Mouse (Mus musculus): ENCODE measurements at regions not wholly inside any gene's neighbourhood (a gene's known extent, or its start where the extent isn't known, plus 50 kb on each side); places are given as distances from the start of the nearest gene placed in this dataset.

GRCm38 (mm10) chr12:80013904-80014597 lies 98.8 kb downstream of the Zfp36l1 start:
- no peaks in the 10 kb centered on the region for H3K36me3 ChIP-seq
- H3K27ac ChIP-seq, result 0 out of 2 replicates have a peak overlapping the region, but pooled peaks have one; percentile 7
- 17% methylated on average over 14 of the region's 14 CpGs for WGBS
- H3K4me1 ChIP-seq, result peaks cover 15% of the 10 kb centered on the region
- H3K4me3 ChIP-seq, result no peak overlapping the region
- H3K4me2 ChIP-seq (replicated peaks), result peak overlapping the region; percentile 45
- ATAC-seq (ENCODE audit: low FRiP score, low read depth), result 0 out of 2 replicates have a peak, but pooled peaks have one; percentile 48
- no peaks in the 10 kb centered on the region for H3K27me3 ChIP-seq (replicated peaks)
- H3K9ac ChIP-seq, result no peak overlapping the region
- H3K9me3 ChIP-seq, result no peaks in the 10 kb centered on the region

DNA sequence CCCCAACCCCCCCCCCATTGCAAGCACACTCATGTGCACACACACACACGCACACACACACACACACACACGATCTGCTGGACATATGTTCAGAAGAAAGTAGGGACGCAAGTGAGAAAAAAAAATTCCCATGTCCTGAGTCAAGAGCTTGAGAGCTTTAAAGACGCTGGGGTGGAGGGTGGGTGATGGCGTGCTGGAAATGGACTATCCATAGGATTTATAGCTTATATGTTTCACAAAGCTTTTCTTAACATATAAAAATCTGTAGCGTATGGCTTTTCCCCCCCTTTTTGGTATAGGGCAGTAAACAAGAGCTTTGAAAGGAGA lies 99.3 kb downstream of the Zfp36l1 start:
- no peak for ATAC-seq (ENCODE audit: low FRiP score, low read depth)
- Histone ChIP-seq H3K4me2 (replicated peaks) (peak overlapping the region; percentile 45), H3K9ac (no peak overlapping the region), H3K4me3 (no peak overlapping the region), H3K27me3 (replicated peaks) (no peaks in the 10 kb centered on the region), H3K9me3 (no peaks in the 10 kb centered on the region), H3K36me3 (no peaks in the 10 kb centered on the region), H3K27ac (no peak overlapping the region), H3K4me1 (peaks cover 15% of the 10 kb centered on the region)
- WGBS, result 50% methylated on average over 6 of the region's 6 CpGs

DNA sequence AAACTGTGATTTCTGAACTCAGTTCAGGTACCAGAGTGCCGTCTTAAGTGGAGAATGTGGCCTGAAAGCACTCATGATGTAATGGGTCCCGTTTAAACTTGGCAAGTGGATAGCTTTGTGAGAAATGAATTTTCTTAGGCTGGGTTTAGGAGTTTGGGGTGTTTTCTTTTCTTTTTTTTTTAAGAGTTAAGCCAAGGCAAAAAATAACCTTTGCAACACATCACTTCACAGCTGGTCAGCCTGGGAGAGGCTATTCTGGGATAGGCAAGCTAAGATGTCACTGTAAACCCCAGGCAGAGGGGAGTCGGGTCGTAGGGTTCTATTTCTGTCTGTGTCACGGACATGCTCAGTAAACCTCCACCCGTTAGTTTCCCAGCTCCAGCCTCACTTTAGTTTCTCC lies 100.9 kb downstream of the Zfp36l1 start:
- 92% methylated on average over 6 of the region's 6 CpGs for WGBS
- Histone ChIP-seq H3K9me3 (no peaks in the 10 kb centered on the region), H3K4me2 (replicated peaks) (no peak overlapping the region), H3K4me1 (peaks cover 15% of the 10 kb centered on the region), H3K27ac (no peak overlapping the region), H3K4me3 (no peak overlapping the region), H3K36me3 (no peaks in the 10 kb centered on the region), H3K9ac (no peak overlapping the region), H3K27me3 (replicated peaks) (no peaks in the 10 kb centered on the region)
- no peak for ATAC-seq (ENCODE audit: low FRiP score, low read depth)

DNA sequence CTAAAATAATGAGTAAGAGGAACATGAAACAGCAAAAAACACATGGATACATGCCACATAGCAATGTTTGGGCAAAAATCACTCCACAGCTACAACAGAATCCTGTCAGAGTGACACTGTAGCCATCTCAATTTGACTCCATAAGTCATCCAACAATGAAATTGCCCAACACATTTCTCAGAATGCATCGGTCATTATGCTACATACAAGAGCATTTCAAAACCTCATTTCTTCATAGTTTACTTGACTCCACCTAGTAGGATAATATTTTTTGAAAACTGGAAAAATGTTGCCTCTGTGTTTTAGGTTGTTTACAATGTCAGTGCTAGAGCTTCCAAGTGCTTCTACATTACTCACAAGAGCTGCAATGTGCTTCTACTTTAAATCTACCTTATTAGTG lies 101.9 kb downstream of the Zfp36l1 start:
- H3K4me2 ChIP-seq (replicated peaks), result no peak overlapping the region
- H3K4me1 ChIP-seq, result peaks cover 15% of the 10 kb centered on the region
- H3K9ac ChIP-seq, result no peak overlapping the region
- no peak overlapping the region for H3K27ac ChIP-seq
- no peaks in the 10 kb centered on the region for H3K27me3 ChIP-seq (replicated peaks)
- no peak for ATAC-seq (ENCODE audit: low FRiP score, low read depth)
- 91% methylated on average over 1 of the region's 1 CpGs for WGBS
- H3K4me3 ChIP-seq, result no peak overlapping the region
- no peaks in the 10 kb centered on the region for H3K9me3 ChIP-seq
- H3K36me3 ChIP-seq, result no peaks in the 10 kb centered on the region

DNA sequence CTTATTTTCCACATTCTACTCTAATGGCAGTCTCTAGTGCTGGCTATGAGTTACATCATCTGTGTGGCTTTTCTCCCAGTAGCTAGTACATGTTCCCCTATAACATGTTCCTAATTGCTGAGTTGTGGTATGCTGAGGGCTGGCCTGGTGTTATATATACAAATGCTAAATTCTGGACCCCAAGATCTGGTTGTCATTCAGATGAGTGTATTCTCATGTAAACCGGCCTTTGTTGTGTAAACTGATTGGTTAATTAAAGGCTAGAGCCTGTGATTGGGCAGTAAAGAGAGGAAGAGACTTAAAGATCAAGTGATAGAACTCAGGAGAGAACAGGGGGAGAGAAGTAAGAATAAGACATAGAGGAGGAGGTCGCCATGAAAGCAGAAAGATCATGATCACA lies 102.6 kb downstream of the Zfp36l1 start:
- whole genome bisulfite sequencing, result 60% methylated on average over 2 of the region's 2 CpGs
- H3K9ac ChIP-seq, result no peak overlapping the region
- peaks cover 15% of the 10 kb centered on the region for H3K4me1 ChIP-seq
- no peaks in the 10 kb centered on the region for H3K36me3 ChIP-seq
- no peak overlapping the region for H3K27ac ChIP-seq
- H3K4me3 ChIP-seq, result no peak overlapping the region
- no peak overlapping the region for H3K4me2 ChIP-seq (replicated peaks)
- no peaks in the 10 kb centered on the region for H3K9me3 ChIP-seq
- H3K27me3 ChIP-seq (replicated peaks), result no peaks in the 10 kb centered on the region
- ATAC-seq (ENCODE audit: low FRiP score, low read depth), result no peak

- H3K4me3 ChIP-seq, result no peak overlapping the region
- WGBS, result 50% methylated on average over 7 of the region's 7 CpGs
- no peaks in the 10 kb centered on the region for H3K9me3 ChIP-seq
- no peaks in the 10 kb centered on the region for H3K36me3 ChIP-seq
- no peaks in the 10 kb centered on the region for H3K27me3 ChIP-seq (replicated peaks)
- no peak overlapping the region for H3K27ac ChIP-seq
- no peak overlapping the region for H3K4me2 ChIP-seq (replicated peaks)
- no peak overlapping the region for H3K9ac ChIP-seq
- H3K4me1 ChIP-seq, result peaks cover 2% of the 10 kb centered on the region
- no peak for ATAC-seq (ENCODE audit: low FRiP score, low read depth)
These were observed 105.0 kb downstream of the Zfp36l1 start for GRCm38 (mm10) chr12:80007849-80008248.

- peaks cover 9% of the 10 kb centered on the region for H3K4me1 ChIP-seq
- H3K9ac ChIP-seq, result no peak overlapping the region
- no peak overlapping the region for H3K4me3 ChIP-seq
- 85% methylated on average over 13 of the region's 13 CpGs for WGBS
- ATAC-seq (ENCODE audit: low FRiP score, low read depth), result no peak
- H3K27me3 ChIP-seq (replicated peaks), result no peaks in the 10 kb centered on the region
- no peaks in the 10 kb centered on the region for H3K9me3 ChIP-seq
- no peaks in the 10 kb centered on the region for H3K36me3 ChIP-seq
- no peak overlapping the region for H3K27ac ChIP-seq
- no peak overlapping the region for H3K4me2 ChIP-seq (replicated peaks)
These were observed 107.4 kb downstream of the Zfp36l1 start for GRCm38 (mm10) chr12:80005227-80005919.

- Histone ChIP-seq H3K4me2 (replicated peaks) (no peak overlapping the region), H3K4me1 (peaks cover 9% of the 10 kb centered on the region), H3K4me3 (no peak overlapping the region), H3K9me3 (no peaks in the 10 kb centered on the region), H3K9ac (no peak overlapping the region), H3K27me3 (replicated peaks) (no peaks in the 10 kb centered on the region), H3K27ac (no peak overlapping the region), H3K36me3 (no peaks in the 10 kb centered on the region)
- no peak for ATAC-seq (ENCODE audit: low FRiP score, low read depth)
- WGBS, result 54% methylated on average over 6 of the region's 6 CpGs
These were observed 108.2 kb downstream of the Zfp36l1 start for GRCm38 (mm10) chr12:80004575-80004974.

DNA sequence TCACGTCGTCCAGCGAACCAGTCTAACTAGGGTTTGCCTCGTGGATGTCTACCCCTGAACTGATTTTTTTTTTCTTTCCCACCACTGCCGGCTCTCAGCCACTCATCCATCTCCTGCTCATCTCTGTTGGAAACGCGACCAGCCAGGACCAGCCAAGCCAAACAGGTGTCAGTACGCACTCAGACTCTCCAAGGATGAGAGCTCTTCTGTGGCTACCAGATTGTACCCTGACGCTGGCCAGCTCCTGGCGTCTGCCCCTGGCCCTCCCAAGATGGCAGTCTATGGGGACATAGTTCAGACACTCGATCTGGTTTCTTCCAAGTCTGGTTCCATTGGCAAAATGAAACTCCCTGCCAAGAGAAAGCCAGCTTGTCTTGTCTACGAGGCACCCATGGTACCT lies 109.3 kb downstream of the Zfp36l1 start:
- Histone ChIP-seq H3K27ac (no peak overlapping the region), H3K9ac (no peak overlapping the region), H3K27me3 (replicated peaks) (no peaks in the 10 kb centered on the region), H3K36me3 (no peaks in the 10 kb centered on the region), H3K4me2 (replicated peaks) (no peak overlapping the region), H3K4me3 (no peak overlapping the region), H3K4me1 (peaks cover 9% of the 10 kb centered on the region), H3K9me3 (no peaks in the 10 kb centered on the region)
- ATAC-seq (ENCODE audit: low FRiP score, low read depth), result no peak
- WGBS, result 91% methylated on average over 12 of the region's 12 CpGs

- Histone ChIP-seq H3K4me3 (no peak overlapping the region), H3K27ac (no peak overlapping the region), H3K27me3 (replicated peaks) (no peaks in the 10 kb centered on the region), H3K4me2 (replicated peaks) (0 out of 2 replicates have a peak overlapping the region, but pooled peaks have one; percentile 16), H3K36me3 (no peaks in the 10 kb centered on the region), H3K9me3 (no peaks in the 10 kb centered on the region), H3K4me1 (peaks cover 9% of the 10 kb centered on the region), H3K9ac (no peak overlapping the region)
- 0 out of 2 replicates have a peak, but pooled peaks have one; percentile 33 for ATAC-seq (ENCODE audit: low FRiP score, low read depth)
- 32% methylated on average over 13 of the region's 13 CpGs for whole genome bisulfite sequencing
These were observed 110.2 kb downstream of the Zfp36l1 start for GRCm38 (mm10) chr12:80002474-80003125.

DNA sequence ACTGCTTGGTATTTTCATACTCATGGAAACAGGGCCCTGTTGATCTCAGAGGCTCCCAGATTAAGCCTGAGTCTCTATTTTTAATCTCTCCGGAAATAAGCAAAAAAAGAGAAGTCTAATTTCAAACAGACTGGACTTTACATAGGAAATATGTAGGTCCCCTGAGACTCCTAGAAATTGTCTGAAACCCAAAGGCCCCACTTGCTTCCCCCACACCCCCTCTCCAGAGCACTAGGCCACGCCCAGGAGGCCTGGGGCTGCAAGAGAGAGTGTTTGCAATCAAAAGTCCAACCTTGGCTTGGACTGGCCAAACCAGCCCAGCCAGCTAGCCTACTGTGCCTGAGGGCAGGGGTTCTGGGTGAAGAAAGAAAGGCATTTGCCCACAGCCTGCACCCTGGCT lies 111.0 kb downstream of the Zfp36l1 start:
- Histone ChIP-seq H3K4me3 (no peak overlapping the region), H3K9me3 (no peaks in the 10 kb centered on the region), H3K27me3 (replicated peaks) (no peaks in the 10 kb centered on the region), H3K4me2 (replicated peaks) (no peak overlapping the region), H3K36me3 (no peaks in the 10 kb centered on the region), H3K27ac (no peak overlapping the region), H3K4me1 (peaks cover 9% of the 10 kb centered on the region), H3K9ac (no peak overlapping the region)
- 78% methylated on average over 2 of the region's 2 CpGs for whole genome bisulfite sequencing
- no peak for ATAC-seq (ENCODE audit: low FRiP score, low read depth)

DNA sequence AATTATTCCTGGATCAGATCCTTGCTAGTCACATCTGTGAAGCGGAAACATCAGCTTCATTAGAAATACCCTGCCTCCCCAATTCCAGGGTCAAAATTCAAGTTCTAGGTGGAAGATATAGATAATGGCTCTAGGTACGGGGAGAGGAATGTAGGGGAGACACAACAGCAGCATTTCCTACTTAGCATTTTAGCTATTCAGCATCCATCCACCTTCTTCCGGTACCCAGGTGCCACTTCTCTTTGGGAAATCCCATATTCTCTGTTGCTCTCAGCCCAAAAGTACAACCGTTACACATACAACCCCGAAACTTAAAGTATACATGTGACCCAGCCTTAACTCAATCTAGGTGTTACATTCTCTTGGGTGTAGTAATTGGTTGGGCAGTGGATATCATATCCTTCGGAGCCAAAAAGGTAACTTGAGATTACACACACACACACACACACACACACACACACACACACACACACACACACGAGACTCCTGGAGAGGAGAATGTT lies 112.9 kb downstream of the Zfp36l1 start:
- no peak overlapping the region for H3K4me3 ChIP-seq
- no peaks in the 10 kb centered on the region for H3K27me3 ChIP-seq (replicated peaks)
- no peak overlapping the region for H3K27ac ChIP-seq
- no peak overlapping the region for H3K4me2 ChIP-seq (replicated peaks)
- WGBS, result 93% methylated on average over 7 of the region's 7 CpGs
- no peaks in the 10 kb centered on the region for H3K36me3 ChIP-seq
- no peak for ATAC-seq (ENCODE audit: low FRiP score, low read depth)
- peaks cover 9% of the 10 kb centered on the region for H3K4me1 ChIP-seq
- H3K9me3 ChIP-seq, result no peaks in the 10 kb centered on the region
- no peak overlapping the region for H3K9ac ChIP-seq

Measured in neural tube, embryonic 12.5 days (tissue).